Mouse (Mus musculus) intestine, embryonic 15.5 days (tissue): ENCODE results near the gene Cdx2. TPM values are rescaled to one million over a fixed set of nuclear protein-coding genes. Genes with fewer than 3 reads are reported as not detected.

Experiments
- ATAC-seq: fragments of 200-750 bp; cut with Nextera tagmentation; 2 replicates; pipeline ENCODE4 v1.8.0; 2017; ENCODE audit warnings: moderate TSS enrichment, moderate library complexity
- H3K27ac ChIP-seq: fragments of 300-500 bp; sonication (generic); 2 replicates; pipeline ENCODE4 v1.5.1; 2015; ENCODE audit warnings: mild to moderate bottlenecking, inconsistent platforms
- H3K27me3 ChIP-seq: fragments of 300-500 bp; sonication (generic); replicated peaks from 2 replicates; pipeline ENCODE4 v1.6.1; 2015; ENCODE audit warnings: inconsistent platforms
- H3K36me3 ChIP-seq: fragments of 300-500 bp; sonication (generic); 2 replicates; pipeline ENCODE4 v1.6.1; 2015; ENCODE audit warnings: inconsistent platforms
- H3K4me1 ChIP-seq: fragments of 300-500 bp; sonication (generic); replicated peaks from 2 replicates; pipeline ENCODE4 v1.6.1; 2015; ENCODE audit warnings: inconsistent platforms
- H3K4me2 ChIP-seq: fragments of 300-500 bp; sonication (generic); replicated peaks from 2 replicates; pipeline ENCODE4 v1.6.1; 2015; ENCODE audit warnings: mild to moderate bottlenecking, inconsistent platforms
- H3K4me3 ChIP-seq: fragments of 300-500 bp; sonication (generic); replicated peaks from 2 replicates; pipeline ENCODE4 v1.5.1; 2015; ENCODE audit warnings: inconsistent platforms
- H3K9ac ChIP-seq: fragments of 300-500 bp; sonication (generic); 2 replicates; pipeline ENCODE4 v1.6.1; 2015; ENCODE audit warnings: inconsistent platforms
- H3K9me3 ChIP-seq: fragments of 300-500 bp; sonication (generic); 2 replicates; pipeline ENCODE4 v1.6.1; 2016; ENCODE audit warnings: inconsistent platforms
- WGBS: fragments of 180-500 bp; shearing (Covaris S2); methylation state at CpG from one replicate; pipeline ENCODE4 v1.1.7; 2015; 5-methylcytosine and 5-hydroxymethylcytosine counted together
- polyA plus RNA-seq: library from polyadenylated mRNA; unstranded; fragments of >200 nt; fragmentation: Nextera tagmentation; extraction: Ambion mirVana; gene quantifications from 2 replicates; pipeline ENCODE4 v1.2.1, GENCODE M21; 2015

Gene Cdx2
- polyA plus RNA-seq, 1 experiment from 2014 or later = 38.2 TPM

- ATAC-seq = peak; percentile 48; the same call in 1 of the 2 replicates
- H3K27me3 ChIP-seq = peaks cover 28% of the 10 kb centered on the region
- H3K4me2 ChIP-seq = no peak overlapping the region
- H3K4me3 ChIP-seq = no peak overlapping the region
- 20% methylated on average over 4 of the region's 4 CpGs for WGBS
- H3K4me1 ChIP-seq = no peaks in the 10 kb centered on the region
- H3K9me3 ChIP-seq = no peaks in the 10 kb centered on the region
- no peaks in the 10 kb centered on the region for H3K36me3 ChIP-seq
- H3K27ac ChIP-seq = no peak overlapping the region
- H3K9ac ChIP-seq = no peak overlapping the region
Observed at GRCm38 (mm10) chr5:147263945-147264344, 43.1 kb downstream of the Cdx2 start.

- Histone ChIP-seq H3K36me3 (no peaks in the 10 kb centered on the region), H3K9ac (no peak overlapping the region), H3K9me3 (no peaks in the 10 kb centered on the region), H3K27ac (no peak overlapping the region), H3K4me1 (no peaks in the 10 kb centered on the region), H3K4me2 (peak overlapping the region; percentile 14), H3K27me3 (peaks cover 12% of the 10 kb centered on the region), H3K4me3 (no peak overlapping the region)
- WGBS = 21% methylated on average over 11 of the region's 11 CpGs
- peak; percentile 69 for ATAC-seq
Observed at GRCm38 (mm10) chr5:147261899-147262541, 45.0 kb downstream of the Cdx2 start.

GRCm38 (mm10) chr5:147260778-147261177 is 46.3 kb downstream of the Cdx2 start:
- Histone ChIP-seq H3K9me3 (no peaks in the 10 kb centered on the region), H3K27me3 (peaks cover 2% of the 10 kb centered on the region), H3K4me1 (no peaks in the 10 kb centered on the region), H3K4me3 (no peak overlapping the region), H3K27ac (no peak overlapping the region), H3K4me2 (no peak overlapping the region), H3K9ac (no peak overlapping the region), H3K36me3 (no peaks in the 10 kb centered on the region)
- no peak for ATAC-seq
- WGBS = 77% methylated on average over 4 of the region's 4 CpGs

- no peaks in the 10 kb centered on the region; the same call in 1 of the 2 replicates for H3K27me3 ChIP-seq
- H3K4me3 ChIP-seq = no peak overlapping the region
- no peak overlapping the region for H3K9ac ChIP-seq
- H3K36me3 ChIP-seq = no peaks in the 10 kb centered on the region
- peak; percentile 53 for ATAC-seq
- no peak overlapping the region for H3K4me2 ChIP-seq
- 80% methylated on average over 1 of the region's 1 CpGs for WGBS
- no peaks in the 10 kb centered on the region for H3K4me1 ChIP-seq
- H3K27ac ChIP-seq = no peak overlapping the region
- H3K9me3 ChIP-seq = no peaks in the 10 kb centered on the region
Observed at GRCm38 (mm10) chr5:147260189-147260588, 46.9 kb downstream of the Cdx2 start.

Other genes starting within 250 kb of the Cdx2 start
- 13.3 and 15.0 TPM in 2 replicates for gene Lnx2, start 230.7 kb downstream of the Cdx2 start, polyA plus RNA-seq
- 151 and 155 TPM in 2 replicates for gene Polr1d, start 230.2 kb downstream of the Cdx2 start, polyA plus RNA-seq
- gene Gsx1, start 118.6 kb downstream of the Cdx2 start, polyA plus RNA-seq = not detected in 2 replicates
- gene Pdx1, start 37.3 kb downstream of the Cdx2 start, polyA plus RNA-seq = 5.7 and 5.8 TPM in 2 replicates
- gene Urad, start 15.2 kb upstream of the Cdx2 start, polyA plus RNA-seq = 1.6 and 1.7 TPM in 2 replicates
- gene Flt3, start 93.2 kb upstream of the Cdx2 start, polyA plus RNA-seq = 0.31 and 0.34 TPM in 2 replicates
- gene Pan3, start 122.9 kb upstream of the Cdx2 start, polyA plus RNA-seq = 64.5 and 67.5 TPM in 2 replicates